Mouse (Mus musculus): ENCODE measurements at regions not wholly inside any gene's neighbourhood (a gene's known extent, or its start where the extent isn't known, plus 50 kb on each side); places are given as distances from the start of the nearest gene placed in this dataset.

DNA sequence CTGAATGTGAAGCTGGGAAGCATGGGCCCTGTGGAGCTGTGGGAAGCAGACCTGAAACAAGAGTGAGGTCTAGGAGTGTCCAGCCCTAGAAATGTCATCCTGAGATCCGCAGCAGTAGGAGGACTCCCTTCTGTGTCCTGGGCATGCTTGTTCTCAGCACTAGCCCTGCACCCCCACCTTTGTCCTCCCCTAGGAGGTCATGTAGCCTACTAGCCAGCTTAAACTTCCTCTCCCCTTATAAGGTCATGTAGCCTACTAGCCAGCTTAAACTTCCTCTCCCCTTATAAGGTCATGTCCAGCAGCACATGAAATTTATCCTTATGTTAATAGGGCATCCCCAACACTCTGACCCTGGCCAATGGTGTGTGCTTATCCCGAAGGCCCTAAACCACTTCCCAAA, 363.5 kb upstream of the Zeb2 start:
- TF ChIP-seq CTCF (IDR thresholded peaks at IDR 0.05; ENCODE audit: insufficient read depth, low read length) (no peak), POLR2A (IDR thresholded peaks at IDR 0.05; ENCODE audit: borderline replicate concordance, extremely low read depth, low read depth, low read length) (no peak)

Measured in lung, adult 2 months (tissue).